In the genomic region with DNA sequence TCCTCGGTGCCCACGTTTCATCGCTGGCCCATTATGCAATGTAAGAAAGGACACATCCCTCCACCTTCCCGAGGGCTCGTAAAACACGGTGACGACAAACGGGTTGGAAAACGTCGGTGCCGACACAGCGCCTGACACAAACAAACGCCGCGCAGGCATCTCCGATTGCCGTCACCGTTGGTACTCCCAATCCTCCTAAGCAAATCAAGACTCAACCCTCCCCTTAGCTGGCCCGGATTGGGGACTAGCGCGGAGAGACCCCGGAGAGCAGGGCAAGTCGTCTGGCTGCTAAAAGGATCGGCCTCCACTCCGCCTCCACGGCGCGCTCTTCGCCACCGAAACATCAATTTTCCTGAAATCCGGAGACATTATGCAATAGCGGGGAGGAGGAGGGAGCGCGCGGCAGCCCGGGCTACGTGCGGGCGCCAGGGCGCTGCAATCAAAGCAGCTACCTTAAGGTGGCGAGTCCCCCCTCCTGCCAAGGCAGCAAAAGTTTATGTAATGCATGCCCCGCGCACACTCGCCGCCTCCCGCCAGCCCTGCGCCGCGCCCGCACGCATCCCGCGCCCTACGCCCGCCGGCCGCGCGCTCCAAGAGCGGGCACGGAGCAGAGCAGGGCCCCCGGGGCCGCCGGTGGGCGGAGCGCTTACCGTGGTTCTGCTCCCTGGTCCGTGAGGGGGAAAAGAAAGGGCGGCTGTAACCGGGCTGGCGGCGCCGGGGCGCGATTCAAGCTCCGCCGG, we compare ENCODE assay signal across 8 mouse cellular contexts. TPM values are rescaled to one million over a fixed set of nuclear protein-coding genes. Genes with fewer than 3 reads are reported as not detected.
DNase-seq lines count a peak whose midpoint lies in the region; ATAC-seq and TF ChIP-seq lines count a peak whose summit lies in the region.

No protein-coding gene starts in this region.

- peak; percentile 74 for ATAC-seq in forebrain, embryonic 15.5 days (replicated peaks)
- peak; percentile 80 for ATAC-seq in hindbrain, embryonic 11.5 days (ENCODE audit: low FRiP score)
- ATAC-seq in lung, embryonic 16.5 days (ENCODE audit: low read depth) = peak; percentile 72

- H3K79me2 ChIP-seq in MEL (ENCODE audit: control insufficient read depth, insufficient read depth, low read length, poor library complexity) = no peaks in the 10 kb centered on the region

- TF ChIP-seq POLR2A in MEL (IDR thresholded peaks at IDR 0.05; ENCODE audit: control insufficient read depth in 1 of 2, insufficient read depth in 1 of 2, low read depth in 1 of 2, low read length in 2 of 2, poor library complexity in 1 of 2) = no peak

- peak overlapping the region; percentile 96 for H3K4me2 ChIP-seq in forebrain, embryonic 15.5 days (replicated peaks)
- H3K4me2 ChIP-seq in hindbrain, embryonic 11.5 days (replicated peaks; ENCODE audit: low read depth, low read length) = peak overlapping the region; percentile 98
- peak overlapping the region; percentile 100 for H3K4me2 ChIP-seq in lung, embryonic 16.5 days (ENCODE audit: low read depth, low read length)

- no peak for TF ChIP-seq EP300 in MEL (IDR thresholded peaks at IDR 0.05; ENCODE audit: low read depth in 1 of 2, low read length in 2 of 2)

- no peak overlapping the region for H3K27ac ChIP-seq in MEL (ENCODE audit: control insufficient read depth, low read depth, low read length)
- peak overlapping the region; percentile 67 for H3K27ac ChIP-seq in brown adipose tissue, adult 24 weeks (replicated peaks; ENCODE audit: low read depth, low read length)
- peak overlapping the region; percentile 96 for H3K27ac ChIP-seq in forebrain, embryonic 15.5 days (replicated peaks)
- H3K27ac ChIP-seq in hindbrain, embryonic 11.5 days (ENCODE audit: low read depth, low read length) = peak overlapping the region; percentile 94
- peak overlapping the region; percentile 91 for H3K27ac ChIP-seq in lung, embryonic 16.5 days (ENCODE audit: low read length)

- no peak for TF ChIP-seq CTCF in MEL (IDR thresholded peaks at IDR 0.05 in 2 of 3, conservative IDR thresholded peaks at IDR 0.05 in 1 of 3; ENCODE audit: control insufficient read depth in 1 of 3, insufficient read depth in 1 of 3, low read depth in 2 of 3, low read length in 3 of 3, poor library complexity in 1 of 3, severe bottlenecking in 1 of 3)

- H3K4me1 ChIP-seq in MEL (ENCODE audit: control insufficient read depth in 1 of 2, insufficient read depth in 2 of 2, low read length in 2 of 2) = no peaks in the 10 kb centered on the region; a peak in 1 of 4 replicates
- H3K4me1 ChIP-seq in brown adipose tissue, adult 24 weeks (ENCODE audit: control insufficient read depth, insufficient read depth, insufficient read length, low read length) = peaks cover 9% of the 10 kb centered on the region; the same call in 1 of the 2 replicates
- H3K4me1 ChIP-seq in forebrain, embryonic 15.5 days = peaks cover 37% of the 10 kb centered on the region
- H3K4me1 ChIP-seq in hindbrain, embryonic 11.5 days (replicated peaks; ENCODE audit: control insufficient read depth, insufficient read depth, low read length) = peaks cover 7% of the 10 kb centered on the region
- peaks cover 25% of the 10 kb centered on the region for H3K4me1 ChIP-seq in lung, embryonic 16.5 days (replicated peaks; ENCODE audit: control insufficient read depth, insufficient read depth, low read length)

- H3K27me3 ChIP-seq in MEL (ENCODE audit: control insufficient read depth in 1 of 2, insufficient read depth in 2 of 2, low read length in 2 of 2) = no peaks in the 10 kb centered on the region
- H3K27me3 ChIP-seq in forebrain, embryonic 15.5 days = no peaks in the 10 kb centered on the region
- H3K27me3 ChIP-seq in hindbrain, embryonic 11.5 days (ENCODE audit: control insufficient read depth, insufficient read depth, low read length) = peaks cover 5% of the 10 kb centered on the region
- H3K27me3 ChIP-seq in lung, embryonic 16.5 days (ENCODE audit: control insufficient read depth, insufficient read depth, low read depth, low read length) = no peaks in the 10 kb centered on the region

- peaks cover 0 to 2% of the 10 kb centered on the region in 2 experiments; a peak in 1 of 4 replicates for H3K36me3 ChIP-seq in MEL (ENCODE audit: control insufficient read depth in 1 of 2, insufficient read depth in 2 of 2, low read length in 2 of 2)
- no peaks in the 10 kb centered on the region for H3K36me3 ChIP-seq in forebrain, embryonic 15.5 days
- H3K36me3 ChIP-seq in hindbrain, embryonic 11.5 days (ENCODE audit: control insufficient read depth, insufficient read depth, low read length) = no peaks in the 10 kb centered on the region
- H3K36me3 ChIP-seq in lung, embryonic 16.5 days (ENCODE audit: control insufficient read depth, insufficient read depth, low read length) = no peaks in the 10 kb centered on the region

- H3K9me3 ChIP-seq in MEL (replicated peaks; ENCODE audit: insufficient read depth, low read length) = no peaks in the 10 kb centered on the region
- no peaks in the 10 kb centered on the region for H3K9me3 ChIP-seq in forebrain, embryonic 15.5 days
- H3K9me3 ChIP-seq in hindbrain, embryonic 11.5 days (ENCODE audit: control insufficient read depth, low read length) = no peaks in the 10 kb centered on the region
- no peaks in the 10 kb centered on the region for H3K9me3 ChIP-seq in lung, embryonic 16.5 days (ENCODE audit: control insufficient read depth, low read length)

- peak overlapping the region; percentile 45 to 53; a peak in 3 of 4 replicates for H3K4me3 ChIP-seq in MEL (ENCODE audit: control insufficient read depth in 1 of 2, insufficient read depth in 1 of 2, low read depth in 2 of 2, low read length in 2 of 2)
- H3K4me3 ChIP-seq in brown adipose tissue, adult 24 weeks (ENCODE audit: insufficient read depth, low read depth, low read length) = peak overlapping the region; percentile 66
- peak overlapping the region; percentile 97 for H3K4me3 ChIP-seq in forebrain, embryonic 15.5 days
- peak overlapping the region; percentile 88 for H3K4me3 ChIP-seq in hindbrain, embryonic 11.5 days (ENCODE audit: low read depth, low read length)
- peak overlapping the region; percentile 86 for H3K4me3 ChIP-seq in lung, embryonic 16.5 days (ENCODE audit: low read length)

- DNase-seq in MEL (ENCODE audit: low read depth, low spot score) = peak; percentile 36
- peak; percentile 81 for DNase-seq in hindbrain, embryonic 11.5 days (ENCODE audit: low spot score)
- peak; percentile 79 to 83 for DNase-seq in layer of hippocampus, postnatal 14 days (ENCODE audit: low spot score in 2 of 2)
- peak; percentile 72 for DNase-seq in ovary, postnatal 36 days (ENCODE audit: low spot score)
- peak; percentile 60 for DNase-seq in urinary bladder, postnatal 25 days (ENCODE audit: low spot score)

- under 1% methylated on average over 73 of the region's 77 CpGs for WGBS in forebrain, embryonic 15.5 days
- WGBS in hindbrain, embryonic 11.5 days = under 1% methylated on average over 62 of the region's 77 CpGs
- under 1% methylated on average over 73 of the region's 77 CpGs for WGBS in lung, embryonic 16.5 days

- H3K9ac ChIP-seq in MEL (ENCODE audit: control insufficient read depth, low read depth, low read length, poor library complexity, severe bottlenecking) = peak overlapping the region; percentile 46
- H3K9ac ChIP-seq in forebrain, embryonic 15.5 days (replicated peaks) = peak overlapping the region; percentile 95
- peak overlapping the region; percentile 86 for H3K9ac ChIP-seq in hindbrain, embryonic 11.5 days (ENCODE audit: low read depth, low read length)
- peak overlapping the region; percentile 88 for H3K9ac ChIP-seq in lung, embryonic 16.5 days (ENCODE audit: low read length)

- TF ChIP-seq RAD21 in MEL (IDR thresholded peaks at IDR 0.05; ENCODE audit: low read depth, low read length) = no peak

TF ChIP-seq in MEL, 35 proteins besides CTCF, POLR2A, EP300 and RAD21:
- no peak for TF ChIP-seq USF2 (IDR thresholded peaks at IDR 0.05; ENCODE audit: borderline replicate concordance in 1 of 2, insufficient read depth in 1 of 2, low read depth in 1 of 2, low read length in 2 of 2)
- TF ChIP-seq MXI1 (IDR thresholded peaks at IDR 0.05; ENCODE audit: low read depth, low read length) = no peak

RNA-seq across cellular contexts. Expression of a gene that starts 0.5 kb away (rescaled TPM):
- total RNA-seq in MEL (2012; rRNA removed) = 0.35 and 0.65 TPM in 2 replicates
- under 1 TPM in 1 of 2 experiments, not detected in 1; 0.93 TPM for polyA plus RNA-seq in MEL (2012; ENCODE audit: insufficient read depth in 1 of 2, insufficient read length in 2 of 2, low read depth in 1 of 2, low replicate concordance in 2 of 2, missing spikeins in 1 of 2)
- 9.6 and 37.4 TPM in 2 replicates for polyA plus RNA-seq in brown adipose tissue, adult 24 weeks (2012; ENCODE audit: insufficient read depth, insufficient read length, missing spikeins)
- 55.6 and 56.4 TPM in 2 replicates for polyA plus RNA-seq in forebrain, embryonic 15.5 days (2015; fragmentation: Nextera tagmentation; extraction: Ambion mirVana)
- polyA plus RNA-seq in hindbrain, embryonic 11.5 days (2014; fragmentation: Nextera tagmentation; extraction: Ambion mirVana) = 27.1 and 30.0 TPM in 2 replicates
- total RNA-seq in layer of hippocampus, postnatal 14 days (2021) = 10 to 100 TPM; 10.7 to 13.6 TPM
- polyA plus RNA-seq in lung, embryonic 16.5 days (2015; fragmentation: Nextera tagmentation; extraction: Ambion mirVana) = 19.9 and 20.8 TPM in 2 replicates

RNA-seq across cellular contexts. Expression of a gene that starts 50.9 kb away (rescaled TPM):
- 14.7 TPM in 2 replicates for total RNA-seq in MEL (2012; rRNA removed)
- polyA plus RNA-seq in MEL (2012; ENCODE audit: insufficient read depth in 1 of 2, insufficient read length in 2 of 2, low read depth in 1 of 2, low replicate concordance in 2 of 2, missing spikeins in 1 of 2) = 10 to 100 TPM in 1 of 2 experiments, not detected in 1; 19.5 TPM
- polyA plus RNA-seq in brown adipose tissue, adult 24 weeks (2012; ENCODE audit: insufficient read depth, insufficient read length, missing spikeins) = 196 and 200 TPM in 2 replicates
- 62.8 and 63.4 TPM in 2 replicates for polyA plus RNA-seq in forebrain, embryonic 15.5 days (2015; fragmentation: Nextera tagmentation; extraction: Ambion mirVana)
- polyA plus RNA-seq in hindbrain, embryonic 11.5 days (2014; fragmentation: Nextera tagmentation; extraction: Ambion mirVana) = 44.3 and 46.9 TPM in 2 replicates
- total RNA-seq in layer of hippocampus, postnatal 14 days (2021) = 100 to 1,000 TPM in 1 of 2 experiments, 10 to 100 TPM in 1; 99.3 to 109 TPM
- polyA plus RNA-seq in lung, embryonic 16.5 days (2015; fragmentation: Nextera tagmentation; extraction: Ambion mirVana) = 44.6 TPM in 2 replicates
